Mouse (Mus musculus) midbrain, embryonic 16.5 days (tissue): Measurements from ENCODE around the gene Rad23a. TPM values are rescaled to one million over a fixed set of nuclear protein-coding genes. Genes with fewer than 3 reads are reported as not detected.

ENCODE experiments used
- ATAC-seq: fragments of 200-750 bp; cut with Nextera tagmentation; 2 replicates; pipeline ENCODE4 v1.8.0; 2017; ENCODE audit warnings: moderate TSS enrichment
- H3K27ac ChIP-seq: fragments of 300-500 bp; sonication (generic); 2 replicates; pipeline ENCODE4 v1.5.1; 2014; ENCODE audit warnings: mild to moderate bottlenecking, low read length, mixed read lengths
- H3K27me3 ChIP-seq: fragments of 300-500 bp; sonication (generic); 2 replicates; pipeline ENCODE4 v1.6.1; 2014; ENCODE audit warnings: low read depth, low read length, mixed read lengths; ENCODE audit not compliant: control insufficient read depth, insufficient read depth
- H3K36me3 ChIP-seq: fragments of 300-500 bp; sonication (generic); 2 replicates; pipeline ENCODE4 v1.6.1; 2014; ENCODE audit warnings: mild to moderate bottlenecking, low read length, moderate library complexity, mixed read lengths; ENCODE audit not compliant: control insufficient read depth, insufficient read depth
- H3K4me1 ChIP-seq: fragments of 300-500 bp; sonication (generic); 2 replicates; pipeline ENCODE4 v1.6.1; 2014; ENCODE audit warnings: mild to moderate bottlenecking, low read length, mixed read lengths; ENCODE audit not compliant: control insufficient read depth, insufficient read depth
- H3K4me2 ChIP-seq: fragments of 300-500 bp; sonication (generic); 2 replicates; pipeline ENCODE4 v1.6.1; 2014; ENCODE audit warnings: mild to moderate bottlenecking, low read length, mixed read lengths
- H3K4me3 ChIP-seq: fragments of 300-500 bp; sonication (generic); 2 replicates; pipeline ENCODE4 v1.5.1; 2014; ENCODE audit warnings: low read depth, mild to moderate bottlenecking, low read length, moderate library complexity, mixed read lengths
- H3K9ac ChIP-seq: fragments of 300-500 bp; sonication (generic); 2 replicates; pipeline ENCODE4 v1.6.1; 2014; ENCODE audit warnings: low read depth, low read length, mixed read lengths
- H3K9me3 ChIP-seq: fragments of 300-500 bp; sonication (generic); replicated peaks from 2 replicates; pipeline ENCODE4 v1.6.1; 2014; ENCODE audit warnings: mild to moderate bottlenecking, low read length, mixed read lengths; ENCODE audit not compliant: control insufficient read depth, poor library complexity, severe bottlenecking
- WGBS: fragments of 180-500 bp; shearing (Covaris S2); extraction: QIAGEN DNeasy Blood & Tissue Kit; methylation state at CpG from one replicate; pipeline ENCODE4 v1.1.7; 2014; 5-methylcytosine and 5-hydroxymethylcytosine counted together
- polyA plus RNA-seq: library from polyadenylated mRNA; unstranded; fragments of >200 nt; fragmentation: Nextera tagmentation; extraction: Ambion mirVana; gene quantifications from 2 replicates; pipeline ENCODE4 v1.2.1, GENCODE M21; 2015

Gene Rad23a
- polyA plus RNA-seq, 1 experiment from 2014 or later = 85.6 TPM

DNA sequence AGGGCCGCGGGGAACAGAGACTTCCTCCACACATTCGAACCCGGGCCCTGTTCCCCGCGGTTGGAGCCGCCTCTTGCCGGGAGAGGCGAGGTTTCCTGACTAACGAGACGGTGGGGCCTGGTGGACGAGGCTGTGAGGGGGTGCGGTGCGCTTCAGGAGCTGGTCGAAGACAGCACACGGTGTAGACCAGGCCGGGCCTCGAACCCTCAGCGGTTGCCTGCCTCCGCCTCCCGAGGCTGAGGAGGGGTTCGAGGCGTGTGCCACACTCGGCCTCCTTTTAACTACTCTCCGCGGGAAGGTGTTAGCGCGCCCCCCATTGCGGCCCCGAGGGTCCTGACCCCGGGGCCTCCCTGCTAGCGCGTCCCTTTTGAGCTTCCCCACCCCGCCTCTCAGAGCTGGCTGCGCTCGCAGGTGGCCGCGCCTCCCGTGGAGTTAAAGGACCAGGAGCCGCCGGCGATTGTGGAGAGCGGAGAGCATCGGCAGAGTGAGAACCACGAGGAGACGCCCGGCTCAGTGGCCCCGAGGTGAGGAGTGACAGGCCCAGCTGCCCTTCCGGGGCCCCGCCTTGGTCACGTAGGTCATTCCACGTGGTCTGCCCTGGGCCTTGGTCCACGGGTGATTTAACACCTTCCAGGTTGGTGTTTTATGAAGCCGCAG is 32.0 kb upstream of the Rad23a start:
- no peaks in the 10 kb centered on the region for H3K9me3 ChIP-seq

DNA sequence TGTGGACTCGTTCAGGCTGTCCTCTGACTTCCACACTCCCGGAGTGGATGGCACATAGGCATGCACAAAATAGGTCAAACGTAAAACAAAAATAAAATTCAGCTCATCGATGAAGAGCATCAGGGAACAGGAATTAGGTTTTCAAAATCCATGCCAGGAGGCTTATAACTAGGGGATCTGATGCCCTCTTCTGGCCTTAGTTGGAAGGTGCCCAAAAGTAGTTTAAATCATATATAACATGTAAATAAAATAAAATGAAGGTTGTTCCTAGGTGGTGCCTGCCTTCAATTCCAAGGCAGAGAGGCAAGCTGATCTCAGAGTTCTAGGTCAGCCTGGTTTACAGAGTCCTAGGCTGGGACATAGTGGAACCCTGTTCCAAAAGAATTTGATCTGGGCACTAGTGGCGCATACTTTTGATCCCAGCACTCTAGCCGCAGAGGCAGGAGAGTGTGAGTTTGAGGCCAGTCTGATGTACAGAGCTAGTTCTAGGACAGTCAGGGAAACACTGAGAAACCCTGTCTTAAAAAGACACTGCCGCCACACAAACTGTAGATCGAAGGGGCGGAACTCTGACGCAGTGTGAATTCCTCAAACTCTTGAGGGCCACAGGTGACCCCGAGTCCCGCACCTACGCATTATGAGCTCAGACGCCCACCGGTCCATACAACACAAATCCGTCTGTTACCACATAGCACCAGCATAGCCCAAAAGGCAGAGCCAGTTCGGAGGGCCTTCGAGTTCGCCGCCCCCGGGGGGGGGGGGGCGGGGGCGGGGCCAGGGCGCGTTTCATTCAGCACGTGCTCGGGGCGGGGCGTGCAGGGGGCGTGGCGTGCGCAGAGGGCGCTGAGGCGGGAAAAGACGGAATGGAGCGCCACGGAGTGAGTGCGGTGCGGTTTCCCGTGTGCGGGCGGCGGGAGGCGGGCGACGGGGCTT is 31.2 kb upstream of the Rad23a start, which contains the start of gene Syce2:
Gene Syce2, plus strand, starts transcription at position 736 of the 933 bp plus-strand sequence.
- H3K27me3 ChIP-seq = peaks cover 5% of the 10 kb centered on the region; the same call in 1 of the 2 replicates
- H3K4me1 ChIP-seq = peaks cover 11% of the 10 kb centered on the region
- peak; percentile 77 for ATAC-seq
- H3K4me2 ChIP-seq = peak within 1 kb of the TSS; percentile 92
- no peaks in the 10 kb centered on the region for H3K9me3 ChIP-seq
- H3K36me3 ChIP-seq = peaks cover 23% of the 10 kb centered on the region
- peak within 1 kb of the TSS; percentile 43 for H3K4me3 ChIP-seq
- 17% methylated on average over 36 of the region's 46 CpGs for WGBS
- no peak within 1 kb of the TSS for H3K27ac ChIP-seq
- peak within 1 kb of the TSS; percentile 66 for H3K9ac ChIP-seq

More for the DNA sequence above, 32.0 kb upstream of the Rad23a start:
- peak overlapping the region; percentile 66 for H3K9ac ChIP-seq
- H3K4me1 ChIP-seq = peaks cover 11% of the 10 kb centered on the region
- ATAC-seq = peak; percentile 67
- no peak overlapping the region for H3K27ac ChIP-seq
- peaks cover 18% of the 10 kb centered on the region for H3K36me3 ChIP-seq
- peaks cover 5% of the 10 kb centered on the region; the same call in 1 of the 2 replicates for H3K27me3 ChIP-seq
- 3% methylated on average over 53 of the region's 54 CpGs for WGBS
- H3K4me2 ChIP-seq = peak overlapping the region; percentile 92
- H3K4me3 ChIP-seq = peak overlapping the region; percentile 43

DNA sequence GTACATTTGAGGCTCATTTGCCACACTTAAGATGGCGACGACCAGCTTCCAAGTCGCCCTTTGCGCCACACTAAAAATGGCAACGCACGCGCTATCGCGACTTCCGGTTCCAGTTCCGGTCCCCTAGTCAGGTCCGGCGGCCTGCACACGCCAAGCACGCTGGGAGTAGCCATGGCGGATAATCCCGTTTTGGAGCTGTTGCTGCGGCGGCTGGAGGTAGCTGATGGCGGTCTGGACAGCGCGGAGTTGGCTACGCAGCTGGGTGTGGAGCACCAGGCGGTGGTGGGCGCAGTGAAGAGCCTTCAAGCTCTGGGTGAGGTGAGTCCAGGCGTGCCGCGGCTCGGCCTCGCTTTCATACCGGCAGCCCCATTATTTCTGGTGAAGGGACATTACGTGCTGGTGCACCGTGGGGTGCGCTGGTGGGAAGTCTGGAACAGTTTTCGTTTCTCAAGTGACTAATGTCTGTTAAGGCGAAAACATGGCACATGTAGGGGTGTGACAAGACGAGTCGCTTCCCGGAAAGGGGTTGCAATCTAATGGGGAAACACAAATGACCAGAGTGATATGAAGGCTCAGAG is 16.5 kb upstream of the Rad23a start, which contains the start of gene Farsa:
Gene Farsa, plus strand, starts transcription at position 126 of the 578 bp plus-strand sequence.
- peak within 1 kb of the TSS; percentile 95 for H3K9ac ChIP-seq
- peak within 1 kb of the TSS; percentile 72 for H3K4me3 ChIP-seq
- peaks cover 10% of the 10 kb centered on the region for H3K36me3 ChIP-seq
- peaks cover 11% of the 10 kb centered on the region for H3K4me1 ChIP-seq
- peak within 1 kb of the TSS; percentile 95 for H3K4me2 ChIP-seq
- under 1% methylated on average over 39 of the region's 39 CpGs for WGBS
- H3K27ac ChIP-seq = peak within 1 kb of the TSS; percentile 82
- no peaks in the 10 kb centered on the region for H3K9me3 ChIP-seq
- peak; percentile 94 for ATAC-seq
- no peaks in the 10 kb centered on the region for H3K27me3 ChIP-seq

DNA sequence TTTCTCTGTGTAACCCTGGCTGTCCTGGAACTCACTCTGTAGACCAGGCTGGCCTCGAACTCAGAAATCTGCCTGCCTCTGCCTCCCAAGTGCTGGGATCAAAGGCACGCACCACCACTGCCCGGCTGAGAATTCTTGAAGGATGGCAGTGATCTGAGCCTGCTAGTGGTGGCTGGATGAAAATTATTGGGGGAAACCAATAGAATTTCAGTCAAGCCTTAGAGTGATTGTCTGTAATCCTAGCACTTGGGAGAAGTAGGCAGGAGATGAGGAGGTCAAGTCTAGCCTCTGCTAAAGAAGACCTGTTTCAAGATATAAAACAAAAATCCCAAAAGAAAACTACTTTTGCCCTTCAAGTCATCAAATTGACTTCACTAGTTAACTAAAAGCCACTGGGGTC is 16.0 kb upstream of the Rad23a start:
- no peak overlapping the region for H3K27ac ChIP-seq
- H3K27me3 ChIP-seq = no peaks in the 10 kb centered on the region
- no peak overlapping the region for H3K9ac ChIP-seq
- ATAC-seq = peak; percentile 22
- no peak overlapping the region for H3K4me2 ChIP-seq
- H3K4me3 ChIP-seq = no peak overlapping the region; the same call in 1 of the 2 replicates
- H3K36me3 ChIP-seq = peaks cover 7% of the 10 kb centered on the region
- no peaks in the 10 kb centered on the region for H3K9me3 ChIP-seq
- 98% methylated on average over 3 of the region's 3 CpGs for WGBS
- peaks cover 11% of the 10 kb centered on the region for H3K4me1 ChIP-seq

DNA sequence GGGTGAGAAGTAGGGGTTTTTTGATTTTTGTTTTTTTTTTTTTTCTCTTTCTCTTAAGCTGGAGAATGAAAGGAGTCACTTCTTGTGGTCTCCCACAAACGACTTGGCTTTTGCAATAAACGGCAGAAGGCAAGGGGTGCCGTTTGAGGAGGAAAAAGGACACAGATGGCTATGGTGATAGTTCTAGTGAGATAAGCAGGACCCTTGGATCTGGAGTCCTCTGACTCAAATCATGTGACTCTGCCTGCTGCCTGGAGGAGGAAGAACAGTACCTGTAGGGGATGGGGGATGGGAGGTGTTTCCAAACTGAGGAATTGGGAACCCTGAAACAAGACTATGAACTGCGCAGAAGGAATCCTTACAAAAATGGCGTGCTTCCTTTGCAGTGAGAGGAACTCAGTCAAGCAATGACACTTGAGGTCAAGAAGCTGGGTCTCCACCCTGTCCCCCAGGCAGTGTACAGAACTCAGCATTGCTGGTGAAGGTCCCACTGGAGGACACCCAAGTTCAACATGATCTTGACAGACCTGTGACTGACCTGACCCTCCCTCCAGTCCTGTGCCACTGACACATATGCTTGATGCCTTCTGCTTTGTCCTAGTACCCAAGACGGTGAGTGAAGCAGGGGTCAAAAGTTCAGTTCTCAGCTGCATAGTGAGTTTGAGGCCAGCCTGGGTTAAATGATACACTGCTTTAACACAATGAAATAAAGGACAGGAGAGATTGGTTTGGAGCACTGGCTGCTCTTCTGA is 7.4 kb upstream of the Rad23a start:
- ATAC-seq = no peak
- peak overlapping the region; percentile 86 for H3K4me3 ChIP-seq
- no peaks in the 10 kb centered on the region for H3K27me3 ChIP-seq
- H3K4me2 ChIP-seq = peak overlapping the region; percentile 71
- peak overlapping the region; percentile 84 for H3K27ac ChIP-seq
- H3K9me3 ChIP-seq = no peaks in the 10 kb centered on the region
- peaks cover 14% of the 10 kb centered on the region for H3K36me3 ChIP-seq
- H3K9ac ChIP-seq = peak overlapping the region; percentile 70; the same call in 1 of the 2 replicates
- H3K4me1 ChIP-seq = peaks cover 25% of the 10 kb centered on the region
- 56% methylated on average over 6 of the region's 6 CpGs for whole genome bisulfite sequencing

DNA sequence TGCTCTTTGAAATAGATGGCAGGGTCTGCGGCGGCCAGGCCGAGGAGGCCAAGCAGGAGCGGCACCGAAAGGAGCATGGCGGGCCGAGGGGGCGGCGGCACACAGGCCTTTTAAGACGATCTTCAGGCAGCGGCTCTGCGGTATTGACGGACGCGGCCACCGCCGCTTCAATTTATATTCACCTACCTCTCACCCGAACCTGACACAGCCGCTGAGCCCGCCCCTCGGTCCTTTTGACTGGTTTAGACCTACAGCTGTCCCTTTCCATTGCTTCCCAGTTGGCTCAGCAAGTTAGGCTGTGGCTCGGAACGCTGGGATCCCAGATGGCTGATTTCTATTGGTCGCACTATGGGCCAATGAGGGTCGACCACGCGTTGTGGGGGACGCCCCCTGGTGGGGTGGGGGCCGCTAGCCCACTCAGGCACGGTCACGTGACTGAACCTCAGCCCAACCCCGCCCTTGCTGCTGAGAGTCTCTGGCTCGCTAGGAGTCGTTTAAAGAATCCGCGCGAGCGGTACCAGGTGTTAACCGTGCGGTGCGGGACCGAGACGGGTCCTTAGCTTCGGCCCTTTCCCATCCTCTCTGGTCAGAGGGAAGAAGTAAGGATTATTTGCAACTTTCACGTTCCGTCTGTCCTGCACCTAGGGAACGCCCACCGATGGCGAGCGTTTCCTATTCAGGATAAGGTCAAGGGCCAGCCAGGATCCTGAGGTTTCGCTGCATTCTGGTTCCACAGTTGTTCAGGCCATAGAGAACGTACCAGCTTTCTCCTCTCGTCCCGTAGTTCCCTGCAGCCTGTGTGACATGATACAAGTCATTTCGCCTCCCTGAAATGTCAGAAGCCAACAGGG is 6.5 kb upstream of the Rad23a start, which contains the start of gene Calr:
Gene Calr, minus strand, starts transcription at position 213 of the 851 bp plus-strand sequence.
- peak within 1 kb of the TSS; percentile 86 for H3K4me3 ChIP-seq
- peaks cover 21% of the 10 kb centered on the region for H3K36me3 ChIP-seq
- no peaks in the 10 kb centered on the region for H3K27me3 ChIP-seq
- H3K4me2 ChIP-seq = peak within 1 kb of the TSS; percentile 86
- under 1% methylated on average over 52 of the region's 55 CpGs for WGBS
- peak within 1 kb of the TSS; percentile 91 for H3K27ac ChIP-seq
- peak; percentile 99 for ATAC-seq
- H3K4me1 ChIP-seq = peaks cover 25% of the 10 kb centered on the region
- H3K9me3 ChIP-seq = no peaks in the 10 kb centered on the region
- peak within 1 kb of the TSS; percentile 93 for H3K9ac ChIP-seq

DNA sequence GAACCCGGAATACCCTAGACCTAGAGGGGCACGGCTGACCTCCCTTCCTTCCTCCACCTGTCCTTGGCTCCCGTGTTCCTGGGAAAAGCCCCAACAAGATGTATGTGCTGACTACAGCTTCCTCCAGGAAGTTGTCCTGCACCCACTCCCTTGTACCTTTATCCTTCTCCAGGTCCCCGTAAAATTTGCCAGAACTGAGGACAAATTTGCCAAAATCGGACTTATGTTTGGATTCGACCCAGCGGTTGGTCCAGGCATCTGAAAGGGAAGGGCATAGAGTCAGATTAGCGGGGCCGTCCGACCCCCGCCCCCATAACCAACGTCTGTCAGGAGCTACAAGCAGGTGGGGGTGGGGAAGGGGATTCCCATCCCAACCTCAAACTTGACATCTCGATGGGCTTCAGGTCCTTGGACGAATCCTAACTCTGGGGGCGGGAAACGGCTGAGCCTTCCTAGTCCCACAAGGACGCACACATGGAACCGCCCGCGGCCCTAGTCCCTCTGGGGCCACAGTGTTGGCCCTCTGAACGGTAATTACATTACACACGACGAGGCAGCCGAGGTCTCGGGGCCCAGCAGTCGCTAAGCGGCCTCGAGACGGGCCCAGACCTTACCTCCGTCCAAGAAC is 5.7 kb upstream of the Rad23a start:
- Histone ChIP-seq H3K36me3 (peaks cover 25% of the 10 kb centered on the region), H3K9ac (peak overlapping the region; percentile 93), H3K4me2 (peak overlapping the region; percentile 86), H3K4me1 (peaks cover 25% of the 10 kb centered on the region), H3K27ac (peak overlapping the region; percentile 91), H3K4me3 (peak overlapping the region; percentile 86), H3K27me3 (no peaks in the 10 kb centered on the region), H3K9me3 (no peaks in the 10 kb centered on the region)
- under 1% methylated on average over 30 of the region's 30 CpGs for WGBS
- no peak; the same call in 1 of the 2 replicates for ATAC-seq
